Mouse (Mus musculus): ENCODE measurements around the gene Tnfsf9.
A peak's percentile ranks its signal among the peaks of the same experiment; 100 is the strongest.
"Not testable (repeated sequence)": the region's sequence is repeated elsewhere in the genome, so short reads cannot be mapped to it uniquely, and the experiment has no call there.

Gene Tnfsf9

GRCm38 (mm10) chr17:57095855-57096622 is 9.1 kb upstream of the Tnfsf9 start:
- DNase-seq (ENCODE audit: low spot score), result peak; percentile 29

DNA sequence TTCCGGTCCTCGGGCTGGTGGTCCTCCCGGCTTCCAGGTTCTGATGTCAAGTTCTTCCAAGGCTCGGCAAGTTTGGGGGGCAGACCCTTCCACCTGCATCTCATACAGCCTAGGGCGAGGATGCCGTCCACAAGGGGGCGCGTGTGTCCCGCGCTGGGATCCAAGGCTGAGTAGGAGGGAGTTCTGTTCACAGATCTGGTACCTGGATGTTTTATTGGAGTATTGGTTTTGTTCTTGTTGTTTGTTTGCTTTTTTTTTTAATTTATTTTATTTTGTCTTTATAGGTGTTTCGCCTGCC is 8.6 kb upstream of the Tnfsf9 start:
- DNase-seq (ENCODE audit: low spot score), result peak; percentile 87

DNA sequence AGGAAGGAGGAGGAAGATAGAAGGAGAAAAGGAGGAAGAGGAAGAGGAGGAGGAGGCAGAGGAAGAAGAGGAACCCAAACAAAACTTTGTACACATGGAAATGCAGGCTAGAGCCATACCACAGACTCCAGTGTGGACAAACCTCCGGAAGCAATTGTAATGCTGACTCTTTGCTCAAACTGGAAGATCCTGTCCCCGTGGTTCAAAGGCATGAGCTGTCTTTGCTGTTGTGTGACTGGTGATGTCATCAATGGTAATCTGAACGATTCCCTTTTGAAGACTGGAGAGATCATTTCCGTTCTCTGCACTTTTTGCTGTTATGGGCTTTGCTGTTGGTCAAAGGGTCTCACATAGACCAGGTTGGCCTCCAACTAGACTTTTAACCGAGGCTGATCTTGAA is 6.8 kb upstream of the Tnfsf9 start:
- no peak for DNase-seq (ENCODE audit: low spot score)

DNA sequence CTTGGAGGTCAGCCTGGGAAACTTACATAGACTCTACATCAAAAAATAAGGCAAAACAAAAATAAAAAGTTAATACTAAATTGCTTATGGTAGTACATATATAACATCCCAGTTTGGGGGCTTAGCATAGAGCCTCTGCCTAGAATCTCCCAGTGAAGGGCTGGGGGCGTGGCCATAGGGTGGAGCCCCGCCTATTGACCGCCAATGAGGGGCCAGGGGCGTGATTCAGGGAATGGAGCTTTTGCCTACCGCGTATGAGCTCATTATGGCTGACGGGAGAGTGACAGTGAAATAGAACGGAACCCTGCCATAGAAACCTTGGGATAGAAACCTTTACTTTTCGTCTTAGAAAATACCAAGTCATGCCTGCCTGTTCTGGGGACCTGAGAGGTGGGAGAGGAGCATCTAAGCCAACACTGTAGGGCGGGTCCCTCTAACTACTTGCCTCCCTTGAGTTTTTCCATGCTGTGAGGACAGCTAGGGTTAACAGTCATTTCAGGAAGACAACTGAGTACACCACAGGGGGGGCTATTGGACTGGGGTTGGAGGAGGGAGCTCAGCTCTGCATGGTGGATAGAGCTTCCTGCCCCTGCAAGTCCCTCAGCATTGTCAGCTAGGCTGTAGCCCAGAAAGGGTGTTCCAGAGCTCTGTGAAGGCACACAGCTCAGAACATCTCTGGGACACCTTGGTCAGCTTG is 5.3 kb upstream of the Tnfsf9 start:
- no peak for DNase-seq (ENCODE audit: low spot score)

- DNase-seq (ENCODE audit: low spot score), result no peak
Observed at GRCm38 (mm10) chr17:57102276-57102675, 2.8 kb upstream of the Tnfsf9 start.

DNA sequence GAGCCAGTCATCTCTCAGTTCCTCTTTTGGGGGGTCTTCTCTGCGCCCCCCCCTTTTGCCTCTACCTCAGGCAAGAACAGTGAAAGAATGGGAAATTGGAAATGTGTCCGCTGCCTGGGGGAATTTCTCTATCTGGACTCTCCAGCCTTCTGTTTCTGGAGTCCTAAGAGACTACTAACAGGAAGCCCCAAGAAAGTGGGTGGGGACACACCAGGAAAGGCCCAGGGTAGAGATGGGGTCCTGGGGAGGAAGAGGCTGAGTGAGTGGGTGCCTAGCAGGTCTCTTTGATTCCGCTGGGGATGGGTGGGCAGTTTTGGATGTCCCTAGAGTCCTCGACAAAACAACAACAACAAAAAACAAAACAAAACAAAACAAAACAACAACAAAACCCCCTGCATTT is 629 bp upstream of the Tnfsf9 start:
- no peak for DNase-seq (ENCODE audit: low spot score)

DNA sequence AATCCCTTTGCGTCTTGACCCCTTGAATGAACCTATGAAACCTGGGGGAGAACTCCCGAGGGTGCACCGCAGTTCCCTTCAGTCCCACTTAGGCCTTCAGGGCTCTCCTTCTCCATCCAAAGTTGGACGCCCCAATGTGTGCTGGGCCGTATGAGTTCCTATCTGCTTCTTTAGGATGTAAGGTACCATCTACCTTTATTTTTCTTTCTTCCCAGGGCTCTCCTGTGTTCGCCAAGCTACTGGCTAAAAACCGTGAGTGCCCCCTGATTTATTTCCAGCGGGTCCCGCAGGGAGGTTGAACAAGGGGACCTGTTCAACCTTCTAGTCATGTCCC is 877 bp downstream of the Tnfsf9 start:
- no peak for DNase-seq (ENCODE audit: low spot score)

GRCm38 (mm10) chr17:57107064-57107463 is 1.9 kb downstream of the Tnfsf9 start:
- DNase-seq (ENCODE audit: low spot score), result no peak

- DNase-seq (ENCODE audit: low spot score), result no peak
Observed at GRCm38 (mm10) chr17:57108040-57108665, 3.0 kb downstream of the Tnfsf9 start.

- no peak for DNase-seq (ENCODE audit: low spot score)
Observed at GRCm38 (mm10) chr17:57108666-57109171, 3.6 kb downstream of the Tnfsf9 start.

GRCm38 (mm10) chr17:57110005-57110404 is 4.9 kb downstream of the Tnfsf9 start:
- DNase-seq (ENCODE audit: low spot score), result no peak

DNA sequence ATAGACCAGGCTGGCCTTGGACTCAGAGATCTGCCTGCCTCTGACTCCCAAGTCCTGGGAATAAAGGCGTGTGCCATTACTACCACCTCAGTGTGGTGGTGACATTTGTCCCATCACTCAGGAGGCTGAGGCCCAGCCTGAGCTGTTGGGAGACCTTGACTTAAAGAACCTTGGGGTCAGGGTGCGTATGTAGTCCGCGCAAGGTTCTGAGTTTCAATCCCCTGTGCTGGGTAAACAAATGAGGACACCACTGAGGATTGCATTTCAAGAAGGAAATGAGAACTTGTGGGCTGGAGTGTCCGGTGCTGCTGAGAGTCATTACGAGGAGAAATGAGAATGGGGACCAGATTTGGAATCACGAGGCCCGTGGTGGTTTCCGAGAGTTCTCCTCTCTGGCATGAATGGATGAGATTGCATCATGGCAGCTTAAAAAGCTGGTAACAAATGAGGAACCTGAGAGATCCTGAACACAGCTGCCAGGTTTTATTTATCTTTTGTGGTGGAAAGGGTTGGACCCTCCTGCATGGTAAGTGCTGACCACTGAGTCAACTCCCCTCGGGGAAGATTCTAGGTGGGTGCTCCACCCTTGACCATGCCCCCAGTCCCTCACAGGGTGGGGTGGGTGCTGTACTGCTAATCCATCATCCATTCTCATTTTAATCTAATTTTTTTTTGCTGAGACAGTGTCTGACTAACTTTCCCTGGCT is 7.8 kb downstream of the Tnfsf9 start:
- no peak for DNase-seq (ENCODE audit: low spot score)

DNA sequence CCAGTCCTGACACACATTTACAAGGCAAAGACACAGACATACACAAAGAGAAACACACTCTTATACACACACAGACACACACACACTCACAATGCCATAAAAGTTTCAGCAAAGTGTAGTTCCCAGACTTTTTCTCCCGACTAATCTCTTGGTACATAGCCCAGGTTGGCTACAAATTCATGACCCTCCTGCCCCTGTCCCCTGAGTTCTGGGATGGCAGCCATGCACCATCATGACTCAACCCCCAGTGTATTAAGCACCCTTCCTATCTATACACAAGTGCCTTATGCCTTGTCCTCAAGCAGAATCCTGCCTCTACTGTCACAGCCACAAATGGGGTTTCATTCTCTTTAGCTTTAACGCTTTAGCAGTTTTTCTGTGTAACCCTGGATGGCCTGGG is 11.7 kb downstream of the Tnfsf9 start:
- no peak for DNase-seq (ENCODE audit: low spot score)

DNA sequence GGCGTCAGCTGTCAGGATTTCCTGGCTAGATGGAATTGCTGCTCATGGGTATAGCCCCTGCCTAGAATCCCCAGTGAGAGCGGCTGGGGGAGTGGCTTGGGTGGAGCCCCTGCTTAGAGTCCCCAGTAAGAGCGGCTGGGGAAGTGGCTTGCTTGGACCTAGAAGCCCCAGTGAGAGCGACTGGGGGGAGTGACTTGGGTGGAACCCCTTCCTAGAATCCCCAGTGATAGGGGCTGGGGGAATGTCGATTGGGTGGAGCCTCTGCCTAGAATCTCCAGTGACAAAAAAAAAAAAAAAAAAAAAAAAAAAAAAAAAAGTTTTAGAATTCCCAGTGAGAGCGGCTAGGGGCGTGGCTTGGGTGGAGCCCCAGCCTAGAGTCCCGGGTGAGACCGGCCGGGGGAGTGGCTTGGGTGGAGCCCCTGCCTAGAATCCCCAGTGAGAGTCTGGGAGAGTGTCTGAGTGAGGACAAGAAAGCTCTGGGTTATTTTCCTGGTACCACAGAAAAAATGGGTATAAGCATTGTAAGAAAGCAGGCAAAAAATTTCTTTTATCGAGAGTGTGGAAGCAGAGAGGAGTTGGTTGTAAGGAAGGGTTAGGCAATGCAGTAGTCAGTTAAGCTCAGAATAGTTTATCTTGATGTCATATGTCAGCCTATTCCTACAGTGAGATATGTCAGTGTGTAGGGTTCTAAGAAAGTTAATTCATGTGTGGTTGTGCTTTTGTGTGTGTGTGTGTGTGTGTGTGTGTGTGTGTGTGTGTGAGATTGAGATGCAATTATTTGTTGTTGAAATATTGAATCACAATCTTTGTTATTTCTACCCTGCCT is 13.6 kb downstream of the Tnfsf9 start:
- DNase-seq (ENCODE audit: low spot score), result no peak

- DNase-seq (ENCODE audit: low spot score), result no peak
Observed at GRCm38 (mm10) chr17:57121856-57122255, 16.7 kb downstream of the Tnfsf9 start.

- DNase-seq (ENCODE audit: low spot score), result no peak
Observed at GRCm38 (mm10) chr17:57123192-57124118, 18.3 kb downstream of the Tnfsf9 start.

GRCm38 (mm10) chr17:57124792-57125191 is 19.7 kb downstream of the Tnfsf9 start:
- DNase-seq (ENCODE audit: low spot score), result no peak

DNA sequence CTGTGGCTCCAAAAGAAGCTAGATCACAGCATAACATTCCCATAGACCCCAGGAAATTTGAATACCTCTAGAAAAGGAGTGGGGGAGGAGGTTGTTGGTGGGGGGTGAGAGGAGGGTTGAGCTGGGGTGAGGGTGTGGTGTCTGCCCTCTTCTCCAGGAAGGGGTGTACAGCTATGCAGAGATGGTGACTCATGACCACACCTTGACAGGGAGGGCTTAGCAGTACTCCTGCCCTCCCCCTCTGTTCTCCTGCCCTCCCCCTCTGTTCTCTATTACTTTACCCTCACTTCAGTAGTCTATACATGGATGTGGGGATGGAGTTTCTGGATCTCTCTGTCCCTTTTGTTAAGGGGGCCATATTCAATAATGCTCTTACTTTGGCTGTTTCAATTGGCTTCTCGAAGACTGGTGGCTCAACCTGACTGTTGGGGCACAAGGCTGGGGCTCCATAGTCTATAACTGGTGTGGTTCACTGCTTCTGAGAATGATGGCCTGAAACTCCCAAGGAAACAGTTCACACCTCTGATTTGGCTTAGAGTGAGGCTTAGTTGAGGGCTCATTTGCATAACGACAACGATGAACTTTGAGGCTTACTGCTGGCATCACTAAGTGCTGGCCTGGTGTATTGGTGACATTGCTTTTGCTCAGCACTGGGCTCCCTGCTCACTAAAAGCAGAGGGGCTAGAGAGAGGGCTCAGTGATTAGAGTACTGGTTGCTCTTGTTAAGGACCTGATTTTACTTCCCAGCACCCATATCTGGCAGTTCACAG is 20.9 kb downstream of the Tnfsf9 start:
- DNase-seq (ENCODE audit: low spot score), result no peak

DNA sequence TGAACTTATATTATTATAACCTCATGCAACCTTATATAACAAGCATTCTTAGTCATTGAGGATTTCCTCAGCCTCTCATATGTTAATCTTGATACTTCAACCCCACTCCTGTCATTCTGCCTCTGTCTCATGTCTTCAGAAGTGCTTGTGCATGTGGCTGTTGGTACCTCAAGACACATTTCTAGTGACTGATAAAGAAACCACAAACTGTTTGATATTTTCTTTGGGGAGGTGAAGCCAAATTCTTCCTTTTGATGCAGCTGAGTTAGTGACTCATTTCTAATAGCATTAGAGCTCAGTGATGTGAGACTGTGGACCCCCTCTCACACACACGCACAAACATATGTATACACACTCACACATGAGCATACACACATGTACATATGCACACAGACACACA is 26.7 kb downstream of the Tnfsf9 start:
- DNase-seq (ENCODE audit: low spot score), result no peak

DNA sequence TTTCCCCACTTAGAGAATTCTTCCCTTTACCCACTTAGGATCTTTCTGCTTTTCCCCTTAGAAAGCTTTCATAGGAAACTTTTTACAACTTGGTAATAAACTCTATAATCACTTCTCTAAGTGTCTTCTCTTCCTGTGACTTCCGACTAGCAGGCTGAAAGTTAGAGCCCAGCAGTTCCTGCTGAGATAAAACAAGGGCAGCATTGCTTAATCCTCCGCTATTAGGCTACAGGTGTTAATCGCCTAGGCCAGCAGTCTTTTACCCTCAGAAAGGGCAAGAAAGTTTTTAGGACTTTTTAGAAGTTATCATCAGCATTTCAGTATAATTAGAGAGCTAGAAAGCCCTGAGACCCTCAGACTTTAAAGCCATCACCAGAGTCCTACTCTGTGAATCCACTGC is 28.9 kb downstream of the Tnfsf9 start:
- DNase-seq (ENCODE audit: low spot score), result not testable (repeated sequence)
